Mouse (Mus musculus): Measurements from ENCODE around the gene Thoc3. TPM values are rescaled to one million over a fixed set of nuclear protein-coding genes. Genes with fewer than 3 reads are reported as not detected.

The Thoc3 gene
- 152 and 155 TPM in 2 replicates for polyA plus RNA-seq (2014; fragmentation: Nextera tagmentation; extraction: Ambion mirVana)

DNA sequence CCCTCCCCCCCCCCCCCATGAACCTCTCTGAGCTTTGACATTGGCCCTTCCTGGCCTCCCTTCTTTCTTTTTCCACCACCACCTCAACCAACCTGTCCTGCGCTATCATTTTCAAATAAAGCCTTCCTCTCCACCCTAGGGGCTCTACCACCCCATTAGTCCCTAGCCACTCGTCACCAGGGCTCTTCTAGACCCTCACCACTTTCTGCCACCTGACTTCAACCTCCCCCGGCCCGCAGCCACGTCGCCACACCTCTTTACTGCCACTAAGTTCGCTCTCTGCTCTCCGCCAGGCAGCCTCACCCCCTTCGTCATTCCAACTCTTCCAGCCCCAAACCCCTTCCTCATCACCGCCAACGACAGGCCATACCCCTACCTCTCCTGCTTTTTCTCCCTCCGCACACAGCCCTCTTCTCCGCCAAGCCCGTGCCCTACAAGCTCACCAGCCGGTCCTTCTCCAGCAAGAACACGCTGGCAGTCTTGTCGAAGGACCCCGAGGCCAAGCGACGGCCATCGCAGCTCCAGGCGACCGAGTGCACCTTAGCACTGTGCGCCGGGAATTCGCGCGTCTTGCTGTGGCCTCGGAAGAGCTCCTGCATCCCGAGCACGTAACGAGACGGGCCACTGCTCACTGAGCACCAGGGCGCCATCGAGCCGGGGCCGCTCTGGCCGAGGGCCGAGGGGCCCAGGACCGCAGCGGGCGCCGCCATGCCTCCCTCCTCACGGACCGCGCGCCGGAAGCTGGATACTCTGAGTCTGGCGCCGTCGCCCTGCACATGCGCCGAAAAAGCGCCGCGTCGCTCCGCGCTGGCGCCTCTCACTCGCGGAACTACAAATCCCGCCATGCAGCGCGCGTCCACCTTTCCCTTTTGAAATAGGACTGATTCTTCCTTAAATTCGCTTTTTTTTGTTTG is at the start of gene Thoc3:
Gene Thoc3 (minus strand): TSS at position 752 of the 914 bp plus-strand sequence.
- Histone ChIP-seq H3K9me3 (ENCODE audit: low read depth, low read length) (no peaks in the 10 kb centered on the region; the same call in 1 of the 2 replicates), H3K4me3 (ENCODE audit: low read depth, low read length) (peak within 1 kb of the TSS; percentile 97), H3K9ac (peak within 1 kb of the TSS; percentile 90), H3K27ac (ENCODE audit: low read depth) (peak within 1 kb of the TSS; percentile 54; the same call in 1 of the 2 replicates), H3K36me3 (ENCODE audit: insufficient read depth) (peaks cover 40% of the 10 kb centered on the region), H3K4me1 (ENCODE audit: insufficient read depth) (peaks cover 3% of the 10 kb centered on the region; the same call in 1 of the 2 replicates), H3K4me2 (peak within 1 kb of the TSS; percentile 79), H3K27me3 (ENCODE audit: insufficient read depth, low read length) (no peaks in the 10 kb centered on the region)
- DNase-seq (peak; percentile 97), ATAC-seq (ENCODE audit: insufficient read depth) (peak; percentile 99)
- WGBS, result under 1% methylated on average over 67 of the region's 67 CpGs
- TF ChIP-seq CTCF (IDR thresholded peaks at IDR 0.05; ENCODE audit: low read depth), result no peak

DNA sequence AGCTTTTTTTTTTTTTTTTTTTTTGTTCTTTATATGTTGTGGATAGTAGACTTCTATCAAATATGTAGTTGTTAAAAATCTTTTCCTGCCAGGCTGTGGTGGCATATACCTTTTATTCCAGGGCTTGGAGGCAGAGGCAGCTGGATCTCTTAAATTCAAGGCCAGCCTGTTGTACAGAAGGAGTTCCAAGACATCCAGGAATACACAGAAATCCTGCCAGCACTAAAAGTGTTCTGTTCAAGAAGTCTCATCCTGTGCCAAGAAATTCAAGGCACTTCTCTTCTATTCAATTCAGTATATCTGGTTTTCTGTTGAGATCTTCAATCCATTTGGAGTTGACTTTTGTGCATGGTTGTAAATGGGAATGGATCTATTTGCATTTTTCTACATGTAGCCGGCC is 37.3 kb upstream of the Thoc3 start:
- Histone ChIP-seq H3K9ac (no peak overlapping the region), H3K36me3 (ENCODE audit: insufficient read depth) (no peaks in the 10 kb centered on the region), H3K4me3 (ENCODE audit: low read depth, low read length) (no peak overlapping the region), H3K27me3 (ENCODE audit: insufficient read depth, low read length) (no peaks in the 10 kb centered on the region), H3K9me3 (ENCODE audit: low read depth, low read length) (no peaks in the 10 kb centered on the region), H3K4me2 (no peak overlapping the region), H3K27ac (ENCODE audit: low read depth) (no peak overlapping the region), H3K4me1 (ENCODE audit: insufficient read depth) (peaks cover 7% of the 10 kb centered on the region; the same call in 1 of the 2 replicates)
- DNase-seq, result no peak
- TF ChIP-seq CTCF (IDR thresholded peaks at IDR 0.05; ENCODE audit: low read depth), result no peak
- WGBS, result 97% methylated on average over 1 of the region's 1 CpGs
- ATAC-seq (ENCODE audit: insufficient read depth), result no peak

DNA sequence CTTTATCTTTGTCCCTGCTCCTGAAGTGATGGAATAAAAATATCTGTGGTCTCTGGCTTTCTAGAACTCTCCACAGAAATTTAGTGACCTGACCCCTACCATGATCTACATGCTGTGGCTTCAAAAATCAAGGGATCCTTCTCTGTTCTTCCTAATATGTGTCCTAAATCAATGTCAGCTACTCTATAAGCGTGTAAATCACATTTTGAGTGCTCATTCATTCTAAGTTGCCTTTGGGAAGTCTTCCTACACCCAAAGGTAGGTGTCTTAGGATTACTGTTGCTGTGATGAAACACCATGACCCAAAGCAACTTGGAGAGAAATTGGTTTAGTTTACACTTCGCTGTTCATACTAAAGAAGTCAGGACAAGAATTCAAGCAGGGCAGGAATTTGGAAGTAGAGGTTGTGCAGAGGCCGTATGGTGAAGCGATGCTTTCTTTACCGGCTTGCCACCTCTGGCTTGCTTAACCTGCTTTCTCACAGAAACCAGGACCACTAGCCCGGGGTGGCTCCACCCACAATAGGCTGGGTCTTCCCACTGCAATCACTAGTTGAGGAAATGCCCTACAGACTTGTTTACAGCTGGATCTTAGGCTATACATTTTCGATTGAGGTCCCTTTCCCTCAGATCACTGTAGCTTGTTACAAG is 36.1 kb upstream of the Thoc3 start:
- Histone ChIP-seq H3K4me1 (ENCODE audit: insufficient read depth) (peaks cover 7% of the 10 kb centered on the region; the same call in 1 of the 2 replicates), H3K27me3 (ENCODE audit: insufficient read depth, low read length) (no peaks in the 10 kb centered on the region), H3K4me2 (peak overlapping the region; percentile 89), H3K9me3 (ENCODE audit: low read depth, low read length) (no peaks in the 10 kb centered on the region), H3K36me3 (ENCODE audit: insufficient read depth) (no peaks in the 10 kb centered on the region), H3K9ac (peak overlapping the region; percentile 82), H3K4me3 (ENCODE audit: low read depth, low read length) (peak overlapping the region; percentile 76), H3K27ac (ENCODE audit: low read depth) (peak overlapping the region; percentile 67)
- 24% methylated on average over 7 of the region's 7 CpGs for WGBS
- DNase-seq, result peak; percentile 28
- no peak for TF ChIP-seq CTCF (IDR thresholded peaks at IDR 0.05; ENCODE audit: low read depth)
- no peak for ATAC-seq (ENCODE audit: insufficient read depth)

DNA sequence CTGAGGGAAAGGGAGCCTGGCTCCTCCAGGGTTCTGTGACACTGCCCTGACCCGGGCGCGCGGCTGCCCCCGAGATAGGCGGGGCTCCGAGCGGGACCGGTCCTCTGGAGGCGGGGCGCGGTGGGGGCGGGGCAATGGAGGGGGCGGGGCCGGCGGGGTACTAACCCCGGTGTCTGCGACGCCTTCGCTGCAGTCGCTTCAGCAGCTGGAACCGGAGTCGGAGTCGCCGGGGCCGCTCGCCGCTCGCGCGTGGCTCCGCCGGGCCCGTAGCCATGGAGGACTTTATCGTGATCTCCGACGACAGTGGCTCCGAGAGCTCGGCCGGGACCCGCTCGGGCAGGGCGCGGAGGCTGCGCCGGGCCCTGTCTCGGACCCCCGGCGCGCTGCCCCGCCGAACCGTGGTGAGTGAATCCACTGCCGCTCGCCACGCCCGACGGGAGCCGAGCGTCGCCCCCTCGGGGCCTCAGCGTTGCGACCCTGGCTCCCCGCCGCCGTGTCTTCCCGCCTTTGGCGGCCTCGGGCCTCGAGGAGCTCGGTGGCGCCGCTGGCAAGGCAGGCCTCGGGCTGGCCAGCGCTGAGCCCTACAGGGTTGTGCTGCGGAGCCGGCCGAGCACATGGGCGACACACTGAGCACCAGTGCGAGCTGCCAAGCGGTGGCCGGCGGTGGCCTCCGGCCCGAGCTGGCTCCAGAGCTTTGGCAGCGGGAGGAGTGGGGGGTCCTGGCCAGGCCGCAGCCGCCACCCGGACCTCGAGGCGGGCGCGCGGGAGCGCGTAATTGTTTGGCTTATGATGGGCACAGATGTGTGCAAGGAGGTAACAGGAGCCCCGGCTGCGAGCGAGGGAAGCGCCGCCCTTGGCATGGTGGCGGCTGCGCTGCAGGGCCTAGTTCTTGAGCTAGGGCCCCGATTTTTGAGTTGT is 35.2 kb upstream of the Thoc3 start, which contains the start of gene Simc1:
Gene Simc1 (plus strand): TSS at position 176 of the 918 bp plus-strand sequence.
- Histone ChIP-seq H3K4me1 (ENCODE audit: insufficient read depth) (peaks cover 7% of the 10 kb centered on the region; the same call in 1 of the 2 replicates), H3K9me3 (ENCODE audit: low read depth, low read length) (no peaks in the 10 kb centered on the region), H3K27me3 (ENCODE audit: insufficient read depth, low read length) (no peaks in the 10 kb centered on the region), H3K4me3 (ENCODE audit: low read depth, low read length) (peak within 1 kb of the TSS; percentile 76), H3K9ac (peak within 1 kb of the TSS; percentile 82), H3K4me2 (peak within 1 kb of the TSS; percentile 89), H3K27ac (ENCODE audit: low read depth) (peak within 1 kb of the TSS; percentile 67), H3K36me3 (ENCODE audit: insufficient read depth) (no peaks in the 10 kb centered on the region)
- ATAC-seq (ENCODE audit: insufficient read depth), result peak; percentile 95
- under 1% methylated on average over 102 of the region's 105 CpGs for WGBS
- DNase-seq, result peak; percentile 75
- no peak for TF ChIP-seq CTCF (IDR thresholded peaks at IDR 0.05; ENCODE audit: low read depth)

DNA sequence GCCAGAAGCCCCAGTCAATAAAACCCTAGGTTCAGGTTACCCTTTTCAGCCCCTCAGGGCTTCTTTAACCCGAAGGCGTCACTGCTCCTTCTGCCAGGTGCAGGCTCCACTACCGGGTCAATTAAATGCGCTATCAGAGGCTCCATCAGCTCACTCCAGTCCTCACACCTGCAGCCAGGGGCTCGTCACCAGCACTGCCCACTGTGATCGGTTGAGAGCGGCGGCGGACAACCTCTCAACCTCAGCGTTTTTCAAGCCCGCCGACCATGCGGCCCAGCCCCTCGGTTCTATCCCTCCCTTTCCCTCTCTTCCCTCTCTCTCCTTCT is 34.6 kb upstream of the Thoc3 start:
- Histone ChIP-seq H3K4me2 (peak overlapping the region; percentile 89), H3K4me1 (ENCODE audit: insufficient read depth) (peaks cover 7% of the 10 kb centered on the region; the same call in 1 of the 2 replicates), H3K36me3 (ENCODE audit: insufficient read depth) (no peaks in the 10 kb centered on the region), H3K4me3 (ENCODE audit: low read depth, low read length) (peak overlapping the region; percentile 76), H3K27ac (ENCODE audit: low read depth) (no peak overlapping the region), H3K27me3 (ENCODE audit: insufficient read depth, low read length) (no peaks in the 10 kb centered on the region), H3K9me3 (ENCODE audit: low read depth, low read length) (no peaks in the 10 kb centered on the region), H3K9ac (peak overlapping the region; percentile 82; the same call in 1 of the 2 replicates)
- under 1% methylated on average over 14 of the region's 14 CpGs for WGBS
- ATAC-seq (ENCODE audit: insufficient read depth) (peak; percentile 71), DNase-seq (no peak)
- TF ChIP-seq CTCF (IDR thresholded peaks at IDR 0.05; ENCODE audit: low read depth), result 0 out of 2 replicates have a peak, but pooled peaks have one; percentile 4

DNA sequence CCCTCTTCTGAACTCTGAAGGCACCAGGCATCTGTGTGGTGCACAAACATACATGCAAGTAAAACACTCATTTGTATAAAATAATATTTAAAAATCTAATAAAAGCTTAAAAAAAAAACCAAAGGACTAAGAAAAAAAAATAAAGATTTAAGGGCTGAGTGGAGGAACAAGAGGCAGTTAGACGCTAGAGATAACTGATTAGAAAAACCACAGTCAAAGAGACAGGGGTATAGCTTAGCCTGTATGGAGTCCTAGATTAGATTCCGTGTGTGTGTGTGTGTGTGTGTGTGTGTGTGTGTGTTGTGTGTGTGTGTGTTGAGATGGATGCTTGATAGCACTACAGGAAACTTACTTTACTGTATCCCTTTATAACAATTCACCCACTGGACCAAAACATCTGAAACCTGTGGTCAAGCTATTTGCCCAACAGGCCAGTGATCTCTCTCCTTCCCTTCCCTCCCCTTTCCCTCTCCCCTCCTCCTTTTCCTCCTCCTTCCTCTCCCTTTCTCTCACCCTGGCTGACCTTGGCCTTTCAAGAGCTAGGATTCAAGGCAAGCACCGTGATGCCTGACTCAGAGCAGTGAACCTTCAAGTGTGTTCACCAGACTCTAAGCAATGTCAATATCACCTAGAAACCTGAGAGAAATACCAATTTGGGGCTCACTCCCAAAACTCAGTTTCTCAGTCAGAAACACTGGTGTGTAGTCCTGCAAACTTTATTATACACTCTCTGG is 33.5 kb upstream of the Thoc3 start:
- Histone ChIP-seq H3K4me2 (no peak overlapping the region), H3K9ac (no peak overlapping the region), H3K36me3 (ENCODE audit: insufficient read depth) (no peaks in the 10 kb centered on the region), H3K27me3 (ENCODE audit: insufficient read depth, low read length) (no peaks in the 10 kb centered on the region), H3K4me1 (ENCODE audit: insufficient read depth) (peaks cover 7% of the 10 kb centered on the region; the same call in 1 of the 2 replicates), H3K9me3 (ENCODE audit: low read depth, low read length) (no peaks in the 10 kb centered on the region), H3K27ac (ENCODE audit: low read depth) (no peak overlapping the region), H3K4me3 (ENCODE audit: low read depth, low read length) (no peak overlapping the region)
- no peak for TF ChIP-seq CTCF (IDR thresholded peaks at IDR 0.05; ENCODE audit: low read depth)
- WGBS, result 43% methylated on average over 3 of the region's 3 CpGs
- no peak for ATAC-seq (ENCODE audit: insufficient read depth)
- DNase-seq, result no peak

Data from lung, embryonic 14.5 days (tissue).